Mouse (Mus musculus) fat pad, adult 2 months (tissue): ENCODE data around the gene Plxnc1.

ENCODE experiments used
- DNase-seq: peaks from one replicate; pipeline ENCODE4 v3.0.0-alpha.2; 2011; ENCODE audit warnings: low read depth, low spot score; ENCODE audit errors: extremely low read depth

The Plxnc1 gene

DNA sequence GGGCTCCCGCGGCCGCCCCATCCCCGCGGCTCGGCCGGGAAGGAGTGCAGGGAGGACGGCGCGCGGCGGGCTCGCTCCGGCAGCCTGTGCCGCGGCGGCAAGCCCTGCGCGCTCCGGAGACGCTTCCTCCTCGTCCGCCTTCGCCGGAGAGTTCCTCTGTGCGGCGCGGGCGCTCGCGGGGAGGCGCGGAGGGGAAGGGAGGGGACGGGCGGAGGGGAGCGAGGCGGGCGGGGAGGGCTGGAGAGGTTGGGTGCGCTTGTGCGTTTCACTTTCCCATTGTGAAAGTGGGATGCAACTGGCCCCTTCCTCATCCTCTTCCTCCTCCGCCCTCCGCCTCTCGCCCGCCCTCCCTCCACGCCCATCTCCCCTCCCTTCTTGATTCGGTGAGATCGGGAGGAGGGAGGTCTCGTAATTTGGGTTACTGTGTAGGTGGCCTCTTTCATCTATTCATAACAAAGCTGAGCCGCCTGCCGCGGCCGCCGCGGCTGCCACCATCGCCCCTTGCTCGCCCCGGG, at the start of gene Plxnc1:
Plxnc1 (minus strand) TSS at position 145 of the 515 bp plus-strand sequence.
- DNase-seq, result no peak

DNA sequence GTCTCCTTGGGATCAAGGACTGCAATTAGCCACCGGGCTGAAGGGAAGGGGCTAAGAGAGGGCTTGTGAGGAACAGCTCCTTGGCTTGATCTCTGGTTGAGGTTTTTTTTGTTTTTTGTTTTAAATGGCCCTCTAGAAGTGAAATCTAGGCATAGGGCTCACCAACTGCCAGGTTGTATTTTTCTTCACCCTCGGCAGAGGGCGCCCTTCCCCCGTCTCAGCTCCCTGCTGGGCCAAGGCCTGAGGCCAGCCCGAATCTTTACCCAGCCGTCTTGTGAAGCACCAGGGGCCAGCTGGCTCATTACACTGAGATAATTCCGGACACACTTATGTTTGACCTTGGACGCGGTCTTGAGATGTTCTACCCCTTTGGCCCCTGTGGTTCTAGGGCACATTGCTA, 47.5 kb upstream of the Plxnc1 start:
- no peak for DNase-seq

DNA sequence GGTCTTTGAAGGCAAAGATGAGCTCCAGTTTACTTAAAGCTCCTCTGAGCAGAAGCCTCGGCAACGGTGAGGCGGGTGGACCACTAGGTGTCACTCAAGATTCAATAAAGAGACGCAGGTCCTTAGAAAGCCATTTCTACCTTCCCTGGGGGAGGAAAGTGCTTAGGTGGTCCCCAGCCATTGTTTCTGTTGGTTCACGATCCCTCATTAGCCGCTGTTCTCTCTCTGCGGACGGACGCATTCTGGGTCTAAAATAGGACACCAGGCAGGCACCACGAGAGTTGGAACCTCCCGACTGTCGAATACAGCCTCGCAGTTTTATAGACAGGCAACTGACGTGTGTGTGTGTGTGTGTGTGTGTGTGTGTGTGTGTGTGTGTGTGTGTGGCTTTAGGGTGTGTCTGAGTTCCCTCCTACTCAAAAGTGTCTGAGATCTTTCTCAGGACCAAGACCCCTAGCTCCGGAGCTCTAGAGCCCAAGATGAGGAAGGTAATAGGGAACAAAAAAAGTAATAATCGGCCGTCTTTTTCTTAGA, 47.0 kb upstream of the Plxnc1 start:
- DNase-seq, result no peak

DNA sequence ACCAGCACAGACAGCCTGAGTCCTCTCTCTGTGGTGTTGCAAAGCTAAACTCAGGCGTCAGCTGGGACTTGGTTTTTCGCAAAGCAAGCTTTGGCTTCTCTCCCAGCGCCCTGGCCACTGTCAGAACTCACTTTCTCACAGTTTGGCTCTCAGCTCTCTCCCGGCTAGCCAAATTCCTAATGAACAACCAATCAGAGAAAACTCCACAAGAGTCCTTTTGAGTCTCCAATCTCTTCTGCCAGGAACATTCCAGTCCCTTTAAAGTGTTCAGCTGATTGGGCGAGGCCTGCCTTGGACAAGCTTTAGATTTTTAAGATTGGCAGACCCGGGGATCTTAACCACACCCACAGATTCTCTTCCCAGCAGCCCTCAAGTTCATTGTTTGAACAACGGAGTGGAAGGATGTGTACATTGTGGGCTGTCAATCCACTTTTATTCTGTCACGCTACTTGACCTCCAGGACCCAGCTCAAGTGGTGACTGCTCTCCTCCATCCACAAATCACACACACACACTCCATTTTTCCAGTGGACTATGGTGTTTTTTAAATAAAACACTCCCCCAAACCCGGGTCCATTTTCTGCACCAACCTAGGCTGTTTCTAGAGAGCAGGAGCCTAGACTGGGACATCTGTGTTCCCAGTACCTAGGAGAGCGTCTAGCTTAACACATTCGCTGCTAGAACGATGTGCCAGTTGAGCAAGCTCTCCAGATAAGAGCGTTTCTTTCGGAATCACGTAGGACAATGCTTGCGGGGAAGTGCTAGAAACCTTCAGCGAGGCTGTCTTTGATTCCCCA, 46.3 kb upstream of the Plxnc1 start:
- peak; percentile 37 for DNase-seq

DNA sequence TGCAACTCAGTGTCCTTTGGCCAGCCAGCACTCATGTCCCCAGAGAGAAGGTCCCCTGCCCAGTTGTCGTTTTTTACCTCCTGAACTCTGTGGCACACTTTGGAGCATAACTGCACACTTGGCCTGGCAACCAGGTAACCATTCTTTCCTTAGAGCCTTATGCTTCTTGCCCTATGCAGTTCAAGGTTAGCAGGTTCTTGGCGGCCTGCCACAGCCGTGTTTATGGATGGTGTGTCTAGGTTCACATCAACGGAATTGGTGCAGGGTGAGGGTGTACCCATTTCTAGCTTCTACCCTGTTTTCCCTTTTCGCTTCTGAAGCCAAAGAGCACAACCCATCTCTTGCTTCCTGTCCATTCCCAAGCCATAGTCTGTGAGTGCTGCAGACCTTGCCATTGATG, 44.7 kb upstream of the Plxnc1 start:
- DNase-seq, result no peak

DNA sequence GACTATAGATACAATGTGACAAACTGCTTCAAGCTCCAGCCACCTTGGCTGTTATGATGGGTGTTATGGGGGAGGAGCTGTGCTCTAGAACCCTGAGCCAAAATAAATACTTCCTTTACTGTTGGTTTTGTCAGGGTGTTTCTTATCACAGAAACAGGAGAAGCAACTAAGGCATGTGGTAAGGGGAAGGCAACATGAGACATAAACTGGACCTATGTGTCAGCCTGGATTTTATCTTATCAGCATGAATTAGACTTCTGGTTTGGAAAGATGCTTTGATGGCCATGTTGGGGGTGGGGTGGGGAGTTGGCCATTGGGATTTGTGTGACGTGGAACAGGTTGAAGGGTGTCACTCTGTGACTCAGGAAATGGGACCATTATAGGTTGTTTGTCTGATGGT, 40.5 kb upstream of the Plxnc1 start:
- no peak for DNase-seq

DNA sequence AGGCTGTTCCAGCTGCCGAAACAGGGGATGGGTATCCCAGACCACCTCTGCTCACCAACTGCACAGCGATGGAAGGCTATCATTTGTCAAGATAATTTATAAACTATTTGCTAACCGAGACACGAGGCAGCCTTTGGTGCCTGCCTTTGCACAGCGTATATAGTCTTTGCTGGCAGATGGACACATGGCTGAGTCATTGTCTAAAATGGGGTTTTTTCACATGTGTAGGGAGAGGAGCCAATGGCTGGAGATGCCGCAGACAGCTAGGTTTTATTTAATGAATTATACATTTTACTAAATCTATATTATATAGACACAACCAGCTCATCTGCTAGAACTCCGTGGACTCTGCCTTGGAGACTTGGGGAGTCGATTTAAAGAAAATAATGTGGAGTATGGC, 37.9 kb upstream of the Plxnc1 start:
- no peak for DNase-seq

DNA sequence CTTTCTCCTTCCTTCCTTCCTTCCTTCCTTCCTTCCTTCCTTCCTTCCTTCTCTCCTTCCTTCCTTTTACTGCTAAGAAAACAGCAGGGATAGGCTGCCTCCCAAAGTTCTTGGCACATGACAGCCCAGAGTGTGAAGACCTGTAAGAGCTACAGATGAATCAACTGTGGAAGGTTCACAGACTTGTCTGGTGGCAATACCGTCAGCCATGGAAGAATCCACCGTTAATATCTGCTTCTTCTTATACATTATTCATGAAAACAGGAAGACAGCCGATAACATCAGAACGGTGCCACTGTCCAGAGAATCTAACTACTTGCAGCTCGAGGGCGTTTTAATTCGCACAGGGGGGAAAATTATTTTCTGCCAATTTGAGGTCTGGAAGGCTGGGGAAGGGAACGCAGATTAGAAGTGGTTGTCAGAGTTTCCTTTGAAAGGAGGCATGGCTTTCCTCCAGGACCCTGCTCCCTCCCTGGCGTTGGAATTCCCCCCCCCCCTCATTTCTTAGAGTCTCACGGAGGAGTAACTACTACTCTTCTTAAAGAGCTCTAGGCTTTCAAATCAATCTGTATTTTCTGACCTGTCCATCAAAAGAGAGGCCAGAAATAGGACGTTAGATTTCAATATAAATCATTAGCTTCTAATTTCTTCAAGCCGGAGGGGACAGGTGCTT, 37.0 kb upstream of the Plxnc1 start:
- DNase-seq, result no peak

DNA sequence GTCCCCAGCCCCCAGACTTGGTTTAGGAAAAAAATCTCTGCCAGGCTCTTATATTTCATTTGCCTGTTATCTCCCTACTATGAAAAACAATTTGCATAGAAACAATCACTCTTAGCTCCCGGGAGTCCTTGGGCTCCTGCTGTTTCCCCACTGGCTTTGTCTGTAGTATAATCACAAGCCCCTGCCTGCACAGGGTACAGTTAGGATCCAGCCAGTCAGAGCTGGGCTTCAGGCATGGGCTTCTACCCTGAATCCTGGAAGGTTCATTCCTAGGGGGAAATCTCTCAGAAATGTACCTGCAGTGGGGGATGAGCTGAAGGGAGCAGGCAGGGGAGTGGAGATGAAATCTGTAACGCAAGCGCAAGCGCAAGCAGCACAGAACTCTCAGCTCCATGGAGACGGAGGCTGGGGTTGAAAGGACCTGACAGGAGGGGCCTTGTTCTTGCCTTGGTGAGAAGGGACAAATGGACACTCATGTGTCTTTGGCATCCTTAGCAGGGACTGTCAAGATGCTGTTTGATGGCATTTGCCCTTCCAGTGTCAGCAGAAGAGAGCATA, 33.7 kb upstream of the Plxnc1 start:
- DNase-seq, result no peak

DNA sequence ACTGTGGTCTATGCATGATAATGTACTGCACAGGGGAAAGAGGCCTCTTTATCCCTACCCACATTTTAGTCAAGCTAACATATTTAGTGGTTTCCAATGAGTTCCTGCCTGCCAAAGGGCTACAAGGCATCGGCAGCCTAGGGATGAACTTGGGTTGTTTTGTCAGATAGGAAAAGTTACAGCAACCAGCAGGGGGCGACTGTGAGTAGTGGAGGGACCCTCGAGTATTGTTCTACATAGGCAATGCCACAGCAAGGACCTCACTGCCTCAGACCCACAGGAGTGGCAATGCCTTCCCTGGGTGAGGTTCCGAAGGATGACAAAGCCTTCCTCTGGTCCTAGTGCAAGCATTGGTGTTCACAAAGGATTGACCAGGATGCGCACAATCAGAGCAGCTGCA, 31.7 kb upstream of the Plxnc1 start:
- no peak for DNase-seq

DNA sequence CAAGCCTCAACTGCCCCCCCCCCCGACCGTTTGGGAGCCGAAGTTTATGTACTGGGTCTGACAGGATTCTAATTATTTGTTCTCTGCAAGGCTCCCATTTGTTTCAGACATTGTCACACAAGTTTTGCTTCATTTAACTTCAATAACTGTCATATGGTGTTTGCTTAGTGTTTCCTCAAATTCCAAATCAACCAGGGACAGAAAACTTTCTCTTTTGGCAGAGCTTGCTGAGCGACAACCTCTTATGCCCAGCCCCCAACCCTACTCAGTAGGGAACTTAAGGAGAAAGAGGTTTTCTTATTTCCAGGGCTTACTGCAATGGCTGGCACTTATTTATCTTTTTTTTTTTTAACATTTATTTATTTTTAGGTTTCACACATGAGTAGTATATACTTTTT, 30.5 kb upstream of the Plxnc1 start:
- no peak for DNase-seq

DNA sequence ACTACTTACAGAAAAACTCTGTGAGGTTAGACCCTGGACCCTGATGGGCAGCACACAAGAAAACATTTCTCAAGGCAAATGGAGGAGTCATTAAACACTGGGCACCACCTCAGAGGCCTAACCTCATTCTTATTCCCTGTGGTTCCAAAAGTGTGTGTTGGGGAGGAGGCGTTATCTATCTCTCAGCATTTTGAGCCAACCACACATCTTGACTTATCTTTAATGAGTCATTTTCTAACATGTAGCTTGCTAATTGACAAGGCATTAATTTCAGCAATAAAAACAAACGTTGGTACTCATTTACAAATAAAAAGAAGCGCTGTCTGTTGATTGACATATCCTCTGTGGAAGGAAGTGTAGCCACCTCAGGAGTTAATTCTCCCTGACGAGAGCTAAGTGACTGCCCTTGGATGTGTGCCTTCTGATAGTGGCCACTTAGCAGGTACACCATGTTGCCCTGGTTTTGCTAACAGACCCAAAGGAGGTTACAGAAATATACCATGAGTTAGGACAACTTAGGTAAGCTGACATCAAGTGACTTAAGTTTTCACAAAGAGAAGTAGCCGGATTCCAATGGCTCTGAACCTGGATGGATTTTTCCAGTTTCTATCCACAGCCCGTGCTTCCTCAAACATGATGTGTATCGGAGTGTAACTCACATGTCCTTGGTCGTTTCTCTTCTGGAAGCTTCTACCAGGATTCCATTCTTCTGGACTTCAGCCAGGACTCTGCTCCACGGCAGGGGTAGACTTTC, 29.9 kb upstream of the Plxnc1 start:
- no peak for DNase-seq

DNA sequence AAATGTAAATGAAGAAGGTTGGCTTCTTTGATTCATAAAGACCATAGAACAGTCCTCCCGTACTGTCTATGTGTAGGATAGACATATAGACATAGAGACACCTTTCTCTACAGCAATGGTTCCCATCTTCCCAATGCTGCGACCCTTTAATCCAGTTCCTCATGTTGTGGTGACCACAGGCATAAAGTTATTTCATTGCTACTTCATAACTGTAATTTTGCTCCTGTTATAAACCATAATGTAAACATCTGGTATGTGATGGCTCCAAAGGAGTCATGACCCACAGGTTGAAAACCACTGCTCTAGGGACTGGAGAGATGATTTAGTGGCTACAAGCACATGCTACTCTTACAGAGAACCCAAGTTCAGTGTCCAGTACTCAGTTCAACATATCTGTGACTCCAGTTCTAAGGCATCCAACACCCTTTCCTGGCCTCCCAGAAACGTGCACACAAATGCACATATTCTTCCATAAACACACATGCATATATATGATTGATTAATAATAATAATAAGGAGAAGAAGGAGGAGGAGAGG, 27.1 kb upstream of the Plxnc1 start:
- no peak for DNase-seq

DNA sequence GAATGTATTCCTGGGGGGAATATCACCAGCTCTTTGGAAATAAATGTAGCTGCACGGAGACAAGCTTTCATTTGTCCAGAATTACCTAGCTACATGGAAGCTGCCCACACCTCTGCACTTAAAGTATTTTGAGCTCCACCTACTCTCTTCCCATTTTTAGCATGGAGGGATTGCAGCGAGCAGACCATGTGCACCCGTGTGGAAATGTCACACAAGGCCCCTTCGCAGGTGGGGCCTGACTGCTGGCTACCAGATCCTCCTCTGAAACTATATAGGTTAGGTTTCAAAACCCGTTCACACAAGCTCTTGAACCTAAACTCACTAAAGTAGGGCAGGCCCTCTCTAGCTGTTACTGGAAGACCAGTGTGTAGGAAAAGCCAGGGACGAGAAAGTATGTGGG, 25.6 kb upstream of the Plxnc1 start:
- DNase-seq, result no peak

DNA sequence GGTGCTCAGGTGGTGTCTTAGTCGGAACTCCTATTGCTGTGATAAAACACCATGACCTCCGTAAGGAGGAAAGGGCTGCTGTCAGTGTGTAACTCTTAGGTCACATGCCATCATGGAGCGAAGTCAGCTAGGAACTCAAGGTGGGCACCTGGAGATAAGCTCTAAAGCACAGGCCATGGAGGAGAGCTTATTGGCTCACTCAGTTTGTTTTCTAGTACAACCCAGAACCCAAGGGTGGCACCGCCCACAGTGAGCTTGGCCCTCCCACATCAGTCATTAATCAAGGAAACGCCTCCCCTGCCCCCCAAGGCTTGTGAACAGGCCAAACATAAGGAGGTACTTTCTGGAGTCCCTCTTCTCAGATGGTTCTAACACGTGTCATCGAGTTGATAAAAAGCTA, 22.8 kb upstream of the Plxnc1 start:
- no peak for DNase-seq

DNA sequence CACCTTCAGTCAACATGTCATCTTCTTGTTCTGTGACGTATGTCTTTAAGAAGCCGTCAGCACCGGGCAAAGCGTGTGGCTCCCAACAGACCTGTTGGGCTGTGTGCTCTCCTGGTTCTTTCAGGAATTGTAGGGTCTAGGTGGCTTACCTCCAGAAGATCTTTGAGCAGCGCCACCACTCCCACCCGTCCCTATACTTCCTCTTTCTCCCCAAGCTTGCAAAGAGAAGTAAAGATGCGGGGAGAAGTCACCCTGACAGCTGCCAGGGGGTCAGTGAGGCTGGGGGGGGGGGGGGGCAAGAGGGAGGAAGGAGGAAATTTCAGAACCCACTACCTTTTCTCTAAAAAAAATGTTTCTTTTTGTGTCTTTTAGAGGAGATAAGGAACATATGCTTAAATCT, 22.2 kb upstream of the Plxnc1 start:
- DNase-seq, result no peak

DNA sequence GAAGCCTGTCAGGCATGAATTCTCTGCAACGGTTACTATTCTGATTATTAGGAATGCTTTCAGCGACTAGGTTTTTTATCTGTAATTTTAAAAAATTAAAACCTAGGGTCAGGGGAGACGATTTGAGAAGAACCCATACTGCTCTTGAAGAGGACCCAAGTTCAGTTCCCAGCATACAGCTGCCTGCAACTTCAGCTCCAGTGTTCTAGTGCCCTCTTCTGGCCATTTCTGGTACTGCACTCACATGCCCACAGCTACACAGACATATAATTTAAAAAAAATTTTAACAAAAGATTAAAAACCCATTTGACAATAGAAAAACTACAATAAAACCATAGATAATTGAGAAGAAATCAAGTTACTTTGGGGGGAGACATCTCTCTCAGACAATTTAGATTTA, 20.5 kb upstream of the Plxnc1 start:
- DNase-seq, result no peak

DNA sequence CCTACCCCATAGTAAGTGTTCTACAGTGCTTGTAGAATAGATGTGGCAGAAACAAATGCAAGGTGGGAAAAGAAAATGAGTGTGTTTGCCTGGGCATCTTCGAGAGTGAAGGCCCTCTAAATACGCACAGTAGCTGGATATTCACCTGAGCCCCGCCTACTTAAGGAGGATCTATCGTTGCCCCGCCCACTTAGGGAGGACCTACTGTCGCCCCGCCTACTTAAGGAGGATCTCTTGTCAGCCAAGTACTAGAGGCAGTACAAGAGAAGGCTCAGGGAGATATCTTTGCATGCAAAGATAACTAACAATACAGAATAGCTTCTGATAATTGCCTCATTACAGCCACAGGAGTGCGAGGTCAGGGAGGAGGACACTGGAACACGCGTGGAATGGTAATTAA, 17.4 kb upstream of the Plxnc1 start:
- no peak for DNase-seq

DNA sequence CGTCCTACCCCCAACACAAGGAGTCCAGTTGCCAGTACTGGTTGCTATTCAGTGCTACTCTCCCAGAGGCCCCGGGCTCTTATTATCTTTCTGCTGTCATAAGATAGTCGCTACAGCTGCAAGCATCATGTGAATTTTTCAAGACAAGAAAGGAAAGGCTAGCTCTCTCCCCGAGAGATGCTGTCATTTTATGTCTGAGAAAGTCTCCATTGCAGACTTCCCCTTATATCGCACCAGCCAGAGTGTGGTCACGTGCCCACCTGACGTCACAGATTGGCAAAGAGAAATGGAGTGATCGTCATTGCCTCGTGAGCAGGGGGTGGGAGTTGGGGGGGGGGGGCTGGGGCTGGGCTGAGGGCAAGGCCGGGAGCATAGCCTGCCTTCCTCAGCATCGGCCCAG, 16.6 kb upstream of the Plxnc1 start:
- no peak for DNase-seq

DNA sequence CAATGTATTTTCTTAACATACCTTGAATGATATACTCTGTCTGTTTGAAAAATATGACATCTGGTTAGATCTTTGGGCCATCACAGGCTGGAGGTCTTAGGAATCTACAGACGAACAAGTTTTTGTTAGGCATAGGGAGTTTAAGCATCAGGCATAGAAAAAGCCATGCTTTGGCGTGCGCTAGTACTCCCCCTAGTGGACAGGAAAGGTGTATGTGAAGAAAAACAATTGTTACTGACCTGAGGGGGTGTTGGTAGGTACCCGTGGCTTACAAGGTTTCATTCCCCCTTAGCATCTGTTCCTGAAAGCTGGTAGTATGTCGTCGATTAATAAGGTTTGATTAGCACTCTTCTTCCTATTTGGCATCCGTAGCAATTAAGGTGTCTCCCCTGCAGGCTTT, 13.7 kb upstream of the Plxnc1 start:
- DNase-seq, result no peak

DNA sequence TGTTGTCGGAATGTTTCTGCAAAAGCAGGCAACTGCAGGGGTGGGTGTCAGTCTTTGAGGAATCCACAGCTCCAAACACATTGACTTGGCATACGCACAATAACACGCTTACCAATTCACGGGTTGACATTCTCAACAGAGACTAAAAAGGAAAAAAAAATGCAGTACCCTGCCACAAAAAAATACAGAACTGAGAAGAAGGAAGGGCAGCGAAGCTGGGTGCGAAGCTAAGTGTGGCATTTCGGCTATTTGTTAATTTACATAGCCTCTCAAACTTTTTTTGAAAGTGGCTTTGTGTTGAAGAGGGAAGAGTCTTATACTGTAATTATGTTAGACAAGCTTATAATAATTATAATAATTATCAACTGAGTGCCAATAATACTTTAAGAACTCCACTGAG, 13.1 kb upstream of the Plxnc1 start:
- DNase-seq, result no peak
